Mouse (Mus musculus) Patski (cell line): ENCODE data around the gene Gm29609. TPM values are rescaled to one million over a fixed set of nuclear protein-coding genes. Genes with fewer than 3 reads are reported as not detected.

Experiments
- ATAC-seq: fragments of 100-300 bp; one replicate; pipeline ENCODE4 v1.8.0; 2021
- CTCF ChIA-PET: fragments of 350-600 bp; sonication (Branson Sonifier 250); formaldehyde crosslinking; loops from one replicate; lab custom pipeline; 2022; ENCODE audit warnings: inconsistent platforms; lab: Charles Lee
- POLR2A ChIA-PET: fragments of 350-600 bp; sonication (Branson Sonifier 250); formaldehyde crosslinking; loops from one replicate; lab custom pipeline; 2022; ENCODE audit warnings: antibody characterized with exemption, inconsistent platforms; lab: Charles Lee
- DNase-seq: peaks from one replicate; pipeline ENCODE4 v3.0.0-alpha.2; 2011; ENCODE audit warnings: low read depth, low spot score
- H3K27me3 ChIP-seq: fragments of 371-371 bp; one replicate; pipeline ENCODE4 v1.5.1; 2021
- CTCF ChIP-seq: fragments of 100-300 bp; IDR thresholded peaks from one replicate; pipeline ENCODE4 v1.5.1; 2021
- in situ Hi-C: fragments of 300-500 bp; cut with MboI; formaldehyde crosslinking; loops from 3 replicates; pipeline ENCODE4 v1.11.1; 2018; ENCODE audit warnings: low pct_unique_long_range_greater_than_20kb, mixed read lengths
- polyA plus RNA-seq: library from polyadenylated mRNA; unstranded; gene quantifications from one replicate; pipeline ENCODE4 v1.2.3, GENCODE M21; 2021

The Gm29609 gene
- polyA plus RNA-seq, 1 experiment from 2014 or later: 3.9 TPM

DNA sequence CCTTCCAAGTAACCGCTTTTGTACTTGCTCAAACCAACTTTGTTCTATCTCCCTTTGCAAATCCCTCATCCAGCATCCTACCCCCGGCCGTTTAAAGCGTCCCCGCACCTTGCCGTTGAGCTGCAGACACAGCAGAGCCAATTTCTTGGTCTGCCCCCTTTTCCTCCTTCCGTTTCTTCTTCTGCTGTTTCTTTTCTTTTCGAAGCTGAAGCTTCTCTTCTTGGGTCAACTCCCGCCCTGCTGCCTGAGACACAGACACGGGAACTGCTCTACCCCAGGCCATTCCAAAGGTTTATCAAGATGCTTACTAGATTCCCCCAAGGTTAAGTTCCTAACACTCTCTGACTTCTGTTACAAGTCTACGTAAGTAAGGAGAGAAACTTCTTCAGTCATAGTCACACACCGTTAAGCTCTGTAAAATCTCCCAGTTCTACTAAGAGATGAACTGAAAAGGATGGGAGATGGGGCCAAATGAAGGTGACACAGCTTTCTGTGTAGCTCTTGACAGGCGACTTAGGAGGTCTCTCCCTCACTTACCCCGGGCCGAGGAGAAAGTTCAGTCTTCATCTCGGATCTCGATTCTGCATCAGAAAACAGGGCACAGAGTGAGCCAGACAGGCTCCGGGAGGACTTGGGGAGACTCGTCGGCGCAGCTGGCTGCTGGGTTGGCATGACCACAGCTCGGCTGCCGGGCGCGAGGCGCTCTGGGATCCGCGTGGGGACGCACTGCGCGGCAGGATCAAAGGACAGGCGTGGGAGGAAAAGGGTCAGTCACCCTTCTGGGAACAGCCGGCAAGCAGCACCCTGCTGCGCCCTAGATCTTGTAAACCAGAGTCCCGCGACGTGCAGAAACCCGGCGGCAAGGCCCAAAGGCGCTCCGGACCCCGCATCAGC lies 12.6 kb upstream of the Gm29609 start:
- TF ChIP-seq CTCF: no peak
- ChIA-PET POLR2A (interaction anchor here (0.9 to 3.8 kb wide), 9 partner anchors 10 to 98 kb away, joined by 3 to 24 read pairs (median 4); partner anchors contain the start of genes Gm29609, Gtf3c2, Ift172 and Mpv17), CTCF (interaction anchor here (0.9 to 1.9 kb wide), 3 partner anchors 11 to 136 kb away, joined by 3 to 5 read pairs (median 4); no protein-coding TSS in a partner anchor)
- DNase-seq: no peak
- in situ Hi-C loops: no loop called here
- ATAC-seq: peak; percentile 41
- H3K27me3 ChIP-seq: no peaks in the 10 kb centered on the region

DNA sequence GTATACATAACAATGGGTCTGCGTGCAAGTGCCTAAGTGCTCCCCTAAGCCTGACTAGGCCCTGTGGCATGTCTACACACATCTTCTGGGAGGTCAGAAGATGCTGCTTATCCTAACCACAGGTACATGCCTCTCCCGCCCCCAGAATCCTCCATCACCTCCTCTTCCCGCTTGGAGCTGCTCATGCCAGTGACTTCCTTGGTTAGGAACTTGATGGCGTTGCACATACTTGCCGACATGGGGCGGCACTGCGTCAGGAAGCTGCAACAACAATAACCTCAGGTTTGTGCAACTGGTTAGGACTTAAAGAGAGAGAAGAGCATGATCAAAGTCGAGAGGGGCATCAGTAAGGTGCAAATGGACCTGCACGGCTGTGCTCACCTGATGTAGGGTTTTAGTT lies 10.5 kb upstream of the Gm29609 start:
- CTCF ChIA-PET: interaction anchor here (1.5 kb wide), 1 partner anchor 10 kb away, joined by 8 read pairs; the partner anchor contains the start of genes Gm29609 and Gtf3c2
- no peak for ATAC-seq
- no peak for DNase-seq
- POLR2A ChIA-PET: interaction anchor here (3.8 kb wide), 1 partner anchor 10 kb away, joined by 24 read pairs; the partner anchor contains the start of genes Gm29609 and Gtf3c2
- no peak for TF ChIP-seq CTCF
- in situ Hi-C loops: no loop called here
- H3K27me3 ChIP-seq: no peaks in the 10 kb centered on the region

DNA sequence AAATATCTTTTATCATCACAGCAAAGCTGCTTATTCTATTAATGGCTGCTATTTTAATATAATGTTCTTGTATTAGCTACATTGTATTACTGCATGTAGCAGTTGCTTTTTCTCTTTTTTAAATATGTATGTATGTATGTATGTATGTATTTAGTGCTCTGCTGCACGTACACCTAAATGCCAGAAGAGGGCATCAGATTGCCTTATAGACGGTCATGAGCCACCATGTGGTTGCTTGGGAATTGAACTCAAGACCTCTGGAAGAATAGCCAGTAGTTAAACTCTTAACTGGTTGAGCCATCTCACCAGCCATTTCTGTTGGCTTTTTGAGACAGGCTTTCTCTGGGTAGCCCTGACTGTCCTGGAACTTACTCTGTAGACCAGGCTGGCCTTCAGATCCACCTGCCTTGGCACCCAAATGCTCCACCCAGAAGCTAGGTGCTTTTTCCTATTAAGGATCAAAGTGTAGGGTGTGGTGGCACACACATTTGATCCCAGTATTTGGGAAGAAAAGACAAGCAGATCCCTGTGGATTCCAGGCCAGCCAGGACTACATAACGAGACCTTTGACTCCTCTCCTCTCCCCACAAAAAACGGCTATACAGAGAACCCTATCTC lies 8.6 kb upstream of the Gm29609 start:
- TF ChIP-seq CTCF: no peak
- no peaks in the 10 kb centered on the region for H3K27me3 ChIP-seq
- no peak for DNase-seq
- POLR2A ChIA-PET: no interaction called here
- no peak for ATAC-seq
- in situ Hi-C loops: no loop called here
- CTCF ChIA-PET: interaction anchor here (1.3 kb wide), 1 partner anchor 25 kb away, joined by 4 read pairs; no protein-coding TSS in a partner anchor

DNA sequence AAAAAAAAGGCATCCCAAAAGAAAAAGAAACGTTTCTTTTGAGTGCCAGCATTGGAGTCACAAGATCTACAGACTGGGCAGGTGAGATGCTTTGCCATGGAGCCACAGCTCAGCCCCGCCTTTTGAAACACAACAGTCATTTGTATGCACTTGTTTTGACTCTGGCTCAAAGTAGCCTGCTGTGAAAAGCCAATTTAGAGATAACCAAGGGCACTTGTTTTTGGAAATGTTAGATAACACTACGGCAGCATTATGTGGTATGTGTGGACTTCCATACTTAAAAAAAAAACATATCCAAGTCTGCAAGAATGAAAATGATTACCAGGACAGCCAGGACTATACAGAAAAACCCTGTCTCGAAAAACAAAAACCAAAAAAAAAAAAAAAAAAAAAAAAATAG lies 4.0 kb upstream of the Gm29609 start:
- CTCF ChIA-PET: no interaction called here
- in situ Hi-C loops: no loop called here
- no peaks in the 10 kb centered on the region for H3K27me3 ChIP-seq
- POLR2A ChIA-PET: no interaction called here
- no peak for DNase-seq
- ATAC-seq: no peak
- no peak for TF ChIP-seq CTCF

DNA sequence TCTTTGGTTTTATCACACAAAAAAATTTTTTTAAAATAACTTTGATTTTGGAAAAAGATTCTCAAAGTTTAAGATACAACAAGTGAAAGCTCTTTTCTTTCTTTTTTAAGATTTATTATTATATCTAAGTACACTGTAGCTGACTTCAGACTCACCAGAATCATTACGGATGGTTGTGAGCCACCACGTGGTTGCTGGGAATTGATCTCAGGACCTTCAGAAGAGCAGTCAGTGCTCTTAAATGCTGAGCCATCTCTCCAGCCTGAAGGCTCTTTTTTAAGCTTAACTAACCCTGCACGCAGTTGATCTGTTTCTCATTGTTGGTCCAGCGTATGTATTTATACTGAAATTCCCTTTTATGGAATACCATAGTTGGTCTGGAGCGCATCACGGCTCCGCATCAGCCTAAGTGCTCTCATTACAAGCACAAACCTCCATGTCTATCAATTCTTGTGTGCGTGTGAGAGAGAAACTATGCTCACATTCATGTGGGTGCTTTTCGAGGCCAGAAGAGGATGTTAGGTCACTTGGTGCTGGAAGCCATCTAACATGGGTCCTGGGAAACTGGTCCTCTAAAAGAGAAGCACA lies 1.6 kb upstream of the Gm29609 start:
- ATAC-seq (no peak), DNase-seq (no peak)
- ChIA-PET POLR2A (interaction anchor here (0.9 to 3.5 kb wide), 6 partner anchors 10 to 33 kb away, joined by 3 to 24 read pairs (median 10); partner anchors contain the start of genes Eif2b4, Snx17 and Zfp513), CTCF (interaction anchor here (0.6 to 2.4 kb wide), 6 partner anchors 9 to 147 kb away, joined by 3 to 11 read pairs (median 4); no protein-coding TSS in a partner anchor)
- no peak for TF ChIP-seq CTCF
- H3K27me3 ChIP-seq: no peaks in the 10 kb centered on the region
- in situ Hi-C loops: no loop called here

DNA sequence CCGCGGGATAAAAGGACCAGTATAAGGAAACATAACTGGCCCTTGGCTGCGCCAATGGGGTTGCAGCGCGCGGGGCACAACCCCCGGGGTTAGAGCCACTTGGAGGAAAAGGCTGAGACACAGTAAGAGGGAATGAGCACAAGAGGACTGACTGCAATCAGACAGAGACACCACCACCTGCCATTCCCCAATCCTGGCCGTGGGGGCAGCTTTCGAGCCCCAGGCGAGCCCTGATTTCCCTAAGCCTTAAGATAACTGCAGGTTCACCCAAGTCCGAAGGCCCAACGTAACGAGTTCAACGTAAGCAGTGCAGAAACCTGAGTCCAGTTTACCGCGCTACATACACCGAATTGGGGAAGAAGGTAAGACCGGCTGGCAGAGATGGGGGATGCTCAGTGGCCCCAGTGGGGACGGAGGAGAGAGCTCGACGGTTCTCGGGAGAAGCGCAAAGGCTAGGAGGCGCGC lies 378 bp downstream of the Gm29609 start:
- DNase-seq (no peak), ATAC-seq (peak; percentile 66)
- in situ Hi-C loops: no loop called here
- POLR2A ChIA-PET: interaction anchor here (1.4 to 3.5 kb wide), 5 partner anchors 12 to 26 kb away, joined by 3 to 24 read pairs (median 10); partner anchors contain the start of genes Eif2b4, Mpv17, Snx17 and Zfp513
- CTCF ChIA-PET: interaction anchor here (1.0 to 2.4 kb wide), 4 partner anchors 10 to 28 kb away, joined by 3 to 11 read pairs (median 6); no protein-coding TSS in a partner anchor
- no peaks in the 10 kb centered on the region for H3K27me3 ChIP-seq
- no peak for TF ChIP-seq CTCF

DNA sequence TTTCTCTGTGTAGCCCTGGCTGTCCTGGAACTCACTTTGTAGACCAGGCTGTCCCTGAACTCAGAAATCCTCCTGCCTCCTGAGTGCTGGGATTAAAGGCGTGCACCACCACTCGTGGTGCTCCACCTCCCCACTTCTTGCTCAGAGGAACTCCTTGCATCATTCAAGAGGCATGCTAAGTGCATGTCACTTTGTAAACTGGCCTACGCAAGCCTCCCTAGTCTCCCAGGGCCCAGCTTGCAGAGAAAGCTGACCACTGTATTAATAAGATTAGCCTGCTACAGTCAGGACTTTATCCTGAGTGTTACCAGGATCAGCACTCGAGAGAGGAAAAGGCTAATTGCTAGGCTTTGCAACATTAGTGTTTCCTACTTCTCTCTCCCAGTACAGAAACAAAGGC lies 11.1 kb downstream of the Gm29609 start:
- ChIA-PET CTCF (no interaction called here), POLR2A (interaction anchor here (0.9 kb wide), 1 partner anchor 24 kb away, joined by 3 read pairs; the partner anchor contains the start of genes Eif2b4 and Snx17)
- DNase-seq: no peak
- in situ Hi-C loops: no loop called here
- ATAC-seq: no peak
- no peak for TF ChIP-seq CTCF
- H3K27me3 ChIP-seq: no peaks in the 10 kb centered on the region

DNA sequence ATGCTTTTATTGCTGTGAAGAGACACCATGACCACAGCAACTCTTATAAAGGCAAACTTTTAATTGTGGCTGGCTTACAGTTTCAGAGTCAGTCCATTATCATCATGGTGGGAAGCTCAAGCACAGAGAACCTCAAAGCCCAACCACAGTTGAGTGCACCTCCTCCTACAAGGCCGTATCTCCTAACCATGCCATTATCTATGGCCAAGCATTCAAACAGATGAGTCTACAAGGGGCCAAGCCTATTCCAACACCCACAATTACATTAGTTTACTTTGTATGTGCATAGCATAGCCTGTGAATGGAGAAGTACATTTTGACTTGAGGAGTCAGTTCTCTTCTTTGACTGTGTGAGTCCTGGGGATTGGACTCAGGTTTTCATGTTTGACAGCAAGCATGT lies 14.8 kb downstream of the Gm29609 start:
- ChIA-PET CTCF (interaction anchor here (3.2 kb wide), 1 partner anchor 11 kb away, joined by 16 read pairs; no protein-coding TSS in a partner anchor), POLR2A (no interaction called here)
- no peak for DNase-seq
- H3K27me3 ChIP-seq: no peaks in the 10 kb centered on the region
- no peak for TF ChIP-seq CTCF
- ATAC-seq: no peak
- in situ Hi-C loops: no loop called here

DNA sequence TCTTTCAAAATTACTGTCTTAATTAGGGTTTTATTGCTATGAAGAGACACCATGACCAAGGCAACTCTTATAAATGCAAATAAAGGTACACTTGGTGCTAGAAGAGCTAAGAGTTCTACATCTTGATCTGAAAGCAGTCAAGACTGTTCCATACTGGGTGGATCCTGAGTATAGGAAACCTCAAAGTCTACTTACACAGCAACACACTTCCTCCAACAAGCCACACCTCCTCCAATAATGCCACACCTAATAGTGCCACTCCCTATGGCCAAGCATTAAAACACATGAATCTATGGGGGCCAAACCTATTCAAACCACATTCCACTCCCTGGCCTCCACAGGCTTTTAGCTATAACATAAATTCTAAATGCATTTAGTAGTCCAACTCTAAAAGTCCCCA lies 17.2 kb downstream of the Gm29609 start:
- DNase-seq: no peak
- in situ Hi-C loops: no loop called here
- no peaks in the 10 kb centered on the region for H3K27me3 ChIP-seq
- no peak for ATAC-seq
- TF ChIP-seq CTCF: no peak
- CTCF ChIA-PET: interaction anchor here (1.4 to 3.2 kb wide), 3 partner anchors 13 to 166 kb away, joined by 3 to 16 read pairs (median 4); no protein-coding TSS in a partner anchor
- POLR2A ChIA-PET: interaction anchor here (1.4 kb wide), 1 partner anchor 10 kb away, joined by 5 read pairs; no protein-coding TSS in a partner anchor
